Mouse (Mus musculus): ENCODE data around the gene Creb3l1.

Gene Creb3l1

GRCm38 (mm10) chr2:91971231-91972097 lies 52.8 kb downstream of the Creb3l1 start:
- in situ Hi-C loops (cut with MboI, MseI): loop anchor here (5.0 kb wide), 1 partner anchor 476 kb away; no protein-coding TSS in a partner anchor

- in situ Hi-C loops (cut with MboI, MseI): no loop called here
These were observed 56.3 kb downstream of the Creb3l1 start for GRCm38 (mm10) chr2:91967962-91968361.

GRCm38 (mm10) chr2:91966367-91966766 lies 57.9 kb downstream of the Creb3l1 start:
- in situ Hi-C loops (cut with MboI, MseI): no loop called here

- in situ Hi-C loops (cut with MboI, MseI): no loop called here
These were observed 58.9 kb downstream of the Creb3l1 start for GRCm38 (mm10) chr2:91965417-91965816.

DNA sequence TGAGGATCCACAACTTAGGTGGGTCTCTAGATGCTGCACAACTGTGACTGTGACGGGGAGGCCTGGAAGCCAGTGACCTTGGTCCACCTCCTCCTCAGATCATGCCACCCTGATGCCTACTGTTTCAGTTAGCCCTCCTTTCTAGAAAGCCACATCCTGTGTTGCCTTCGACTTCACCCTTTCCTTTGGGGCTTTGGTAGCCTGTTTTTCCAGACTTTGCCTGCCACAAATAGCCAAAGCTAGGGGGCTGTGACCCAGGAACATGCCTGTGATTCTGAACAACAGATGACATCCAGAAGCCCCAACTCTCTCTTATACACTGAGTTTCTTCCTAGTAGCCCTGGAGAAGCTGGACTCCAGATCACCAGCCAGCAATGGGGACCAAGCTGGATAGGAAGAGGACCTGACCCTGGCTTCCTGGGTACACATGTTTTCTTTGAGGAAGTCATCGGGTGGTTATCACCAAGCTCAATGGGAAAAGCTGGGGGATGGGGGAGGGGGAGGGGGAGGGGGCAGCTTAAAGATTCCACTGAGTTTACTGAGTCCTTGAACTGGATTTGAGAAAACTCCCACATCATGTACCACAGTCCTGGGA lies 59.6 kb downstream of the Creb3l1 start:
- in situ Hi-C loops (cut with MboI, MseI): no loop called here

- in situ Hi-C loops (cut with MboI, MseI): no loop called here
These were observed 60.8 kb downstream of the Creb3l1 start for GRCm38 (mm10) chr2:91963443-91963932.

GRCm38 (mm10) chr2:91962864-91963401 lies 61.4 kb downstream of the Creb3l1 start:
- in situ Hi-C loops (cut with MboI, MseI): no loop called here

DNA sequence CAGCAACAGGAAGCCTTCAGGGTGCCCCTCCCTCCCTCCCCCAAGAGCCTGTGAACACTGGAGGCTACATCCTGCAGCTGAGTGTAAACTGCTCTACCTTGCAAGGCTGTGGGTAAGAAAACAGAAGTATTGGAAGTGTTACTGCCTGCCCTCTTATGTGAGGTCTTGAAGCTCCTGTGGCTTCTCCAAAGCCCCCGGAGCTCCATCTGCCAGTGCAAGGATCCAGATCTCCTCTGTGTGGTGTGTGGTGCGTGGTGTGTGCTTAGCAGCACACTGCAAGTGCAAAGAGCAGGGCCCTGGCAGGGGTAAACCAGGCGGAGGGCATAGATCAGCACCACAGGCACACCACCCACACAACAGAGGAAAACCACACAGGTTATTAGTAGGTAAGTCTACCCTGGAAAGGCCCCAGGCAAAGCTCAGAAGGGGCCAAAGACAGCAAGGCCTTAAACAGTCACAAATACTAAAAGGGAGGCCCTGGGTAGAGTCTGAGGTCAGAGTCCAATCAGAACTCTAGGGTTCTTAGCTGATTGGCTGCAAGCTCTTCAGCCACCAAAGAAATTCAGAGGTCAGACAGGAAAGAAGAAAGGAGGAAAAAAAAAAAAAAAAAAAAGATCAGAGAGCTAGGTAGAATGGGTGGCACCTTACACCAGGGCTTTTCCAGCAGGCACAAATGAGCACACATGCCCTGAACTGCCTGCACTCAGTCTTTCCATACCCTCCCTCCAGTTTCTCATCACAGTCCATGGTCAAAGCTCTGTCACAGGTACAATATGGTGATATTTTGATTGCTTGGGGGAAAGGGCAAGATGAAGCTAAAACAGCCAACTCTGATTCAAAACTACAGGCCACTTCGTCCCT lies 62.2 kb downstream of the Creb3l1 start:
- in situ Hi-C loops (cut with MboI, MseI): no loop called here

DNA sequence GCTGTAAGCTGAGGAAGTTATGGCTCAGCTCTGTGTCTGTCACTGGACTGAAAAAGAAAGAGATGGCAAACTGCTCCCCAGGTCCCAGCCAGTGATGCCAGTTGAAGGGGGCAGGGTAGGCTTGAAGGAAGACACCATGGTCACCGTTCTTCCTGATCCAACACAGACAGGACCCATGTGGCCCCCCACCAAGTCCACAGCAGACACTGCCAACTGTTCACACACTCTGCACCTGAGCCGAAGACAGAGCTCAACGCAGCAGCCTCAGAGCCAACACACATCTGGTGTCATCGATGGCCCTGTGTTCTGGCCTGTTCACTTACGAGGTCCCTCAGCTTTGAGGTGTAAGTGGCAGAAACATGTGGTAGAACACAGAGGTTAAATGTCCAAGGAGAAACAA lies 63.8 kb downstream of the Creb3l1 start:
- in situ Hi-C loops (cut with MboI, MseI): no loop called here

- in situ Hi-C loops (cut with MboI, MseI): no loop called here
These were observed 64.5 kb downstream of the Creb3l1 start for GRCm38 (mm10) chr2:91959544-91960410.

DNA sequence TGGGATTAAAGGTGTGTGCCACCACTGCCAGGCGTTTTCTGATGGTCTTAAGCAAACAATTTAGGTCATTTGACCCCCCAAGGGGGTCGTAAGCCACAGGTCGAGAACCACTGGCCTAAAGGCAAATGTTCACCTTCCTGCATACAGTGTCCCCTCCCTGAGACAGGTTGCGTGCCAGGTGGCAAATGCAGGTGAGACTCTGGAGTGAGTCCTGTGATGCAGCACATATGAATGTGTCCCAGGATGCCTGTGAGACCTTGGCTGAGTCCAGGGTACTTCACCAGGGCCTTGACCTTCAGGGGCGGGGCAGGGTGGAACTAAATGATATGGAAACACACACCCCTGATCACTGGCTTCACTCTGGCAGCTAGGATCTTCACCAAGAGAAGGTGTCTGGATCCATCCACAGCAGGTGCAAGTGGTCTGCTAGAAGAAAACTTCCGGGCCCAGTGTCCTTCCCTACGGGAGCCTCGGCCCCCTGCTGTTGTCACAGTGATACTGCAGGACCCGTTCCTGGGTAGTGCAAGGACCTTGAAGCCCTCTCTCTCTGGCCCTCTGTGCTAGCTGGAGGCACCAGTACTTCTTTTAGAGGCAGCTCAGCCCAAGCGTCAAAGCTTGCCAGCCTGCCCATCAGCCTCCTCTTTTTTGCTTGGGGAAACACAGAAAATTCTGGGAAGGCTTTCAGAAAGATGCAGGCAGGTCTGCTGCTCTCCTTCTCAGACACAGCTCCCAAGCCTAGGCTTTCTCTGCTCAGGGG lies 65.4 kb downstream of the Creb3l1 start:
- in situ Hi-C loops (cut with MboI, MseI): no loop called here

GRCm38 (mm10) chr2:91958049-91958448 lies 66.3 kb downstream of the Creb3l1 start:
- in situ Hi-C loops (cut with MboI, MseI): no loop called here

GRCm38 (mm10) chr2:91957096-91957495 lies 67.2 kb downstream of the Creb3l1 start:
- in situ Hi-C loops (cut with MboI, MseI): no loop called here

DNA sequence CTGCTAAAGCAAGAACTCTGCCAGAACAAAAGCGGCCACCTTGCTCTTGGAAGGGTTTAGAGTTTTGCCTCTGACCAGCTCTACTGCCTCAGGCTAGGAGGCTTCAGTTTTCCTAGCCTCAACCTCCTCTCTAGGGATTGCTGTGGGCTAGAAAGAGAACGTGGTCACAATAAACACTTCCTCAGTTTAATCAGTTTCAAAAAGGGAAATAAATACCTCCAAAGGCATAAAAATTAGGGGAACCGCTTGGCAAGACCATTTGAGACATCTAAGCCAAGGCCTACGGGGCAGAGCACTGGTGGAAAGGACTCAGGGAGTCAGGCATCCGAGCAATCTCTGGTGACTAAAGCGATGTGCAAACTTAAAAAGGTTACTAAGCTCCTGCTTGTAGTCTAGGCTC lies 68.4 kb downstream of the Creb3l1 start:
- in situ Hi-C loops (cut with MboI, MseI): no loop called here

GRCm38 (mm10) chr2:91955121-91955591 lies 69.1 kb downstream of the Creb3l1 start:
- in situ Hi-C loops (cut with MboI, MseI): no loop called here

DNA sequence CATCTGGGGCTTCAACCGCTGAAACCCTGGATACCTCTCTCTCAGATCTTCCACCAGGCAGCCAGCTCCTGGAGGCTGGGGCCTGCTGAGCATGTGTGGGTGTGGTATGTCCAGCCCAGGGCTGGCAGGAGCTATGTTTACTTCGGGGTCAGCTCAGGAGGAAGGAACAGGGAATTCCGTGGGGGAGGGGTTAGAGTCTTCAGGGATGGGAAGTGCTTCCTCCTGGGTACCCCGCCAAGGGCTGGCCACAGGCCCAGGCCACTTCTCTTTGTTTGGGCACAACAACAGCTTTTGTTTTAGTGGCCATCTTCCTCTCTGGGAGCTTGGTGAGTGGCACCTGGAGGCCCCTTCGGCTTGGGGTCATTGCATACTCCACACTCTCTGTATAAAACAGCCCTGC lies 70.5 kb downstream of the Creb3l1 start:
- in situ Hi-C loops (cut with MboI, MseI): no loop called here

DNA sequence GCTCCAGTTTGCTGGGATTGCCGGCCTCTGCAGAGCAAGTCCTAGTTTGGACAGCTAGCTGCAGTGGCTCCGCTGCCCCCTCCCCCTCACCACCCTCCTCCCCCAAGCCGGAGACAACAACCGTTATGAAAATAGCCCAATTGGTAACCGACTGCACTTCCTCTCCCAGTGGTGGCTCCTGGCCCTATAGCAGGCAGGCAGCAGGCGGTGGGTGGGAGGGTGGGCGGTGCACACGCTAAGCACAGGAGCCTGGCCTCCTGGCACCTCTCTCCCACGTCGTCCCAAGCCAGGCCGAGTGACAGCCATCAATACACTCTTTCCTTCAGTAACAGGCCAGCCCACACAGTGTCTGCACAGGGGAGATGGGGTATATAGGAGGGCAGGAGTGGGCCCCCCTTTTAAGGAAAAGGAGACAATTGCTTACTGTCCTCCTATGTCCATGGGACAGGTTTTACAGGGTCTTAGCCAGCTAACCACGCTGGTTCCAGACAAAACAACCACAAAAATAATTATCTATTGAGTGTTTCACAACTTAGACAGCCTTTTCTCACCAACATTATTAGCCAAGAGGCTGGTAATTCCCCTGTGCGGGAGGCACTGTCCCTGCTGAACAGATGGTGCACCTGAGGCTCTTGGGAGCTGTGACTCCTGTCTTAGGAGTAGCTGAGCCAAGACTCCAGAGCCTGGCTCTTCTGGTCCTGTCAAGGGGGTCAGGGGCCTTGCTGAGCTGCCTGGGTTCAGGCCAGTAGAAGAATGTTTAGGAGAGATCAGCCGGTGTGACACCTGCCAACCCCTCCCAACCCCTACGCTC lies 73.8 kb downstream of the Creb3l1 start:
- in situ Hi-C loops (cut with MboI, MseI): no loop called here

- in situ Hi-C loops (cut with MboI, MseI): loop anchor here (10.0 kb wide), 1 partner anchor 1495 kb away; no protein-coding TSS in a partner anchor
These were observed 74.7 kb downstream of the Creb3l1 start for GRCm38 (mm10) chr2:91949411-91950274.
